Mouse (Mus musculus) limb, embryonic 14.5 days (tissue): Measurements from ENCODE around the gene Zbtb20. TPM values are rescaled to one million over a fixed set of nuclear protein-coding genes. Genes with fewer than 3 reads are reported as not detected.

Experiments used
- ATAC-seq: fragments of 200-750 bp; cut with Nextera tagmentation; 2 replicates; pipeline ENCODE4 v1.8.0; 2017; ENCODE audit warnings: low read depth, moderate number of reproducible peaks, moderate TSS enrichment; ENCODE audit not compliant: low FRiP score
- DNase-seq: peaks from one replicate; pipeline ENCODE4 v3.0.0-alpha.2; 2015; ENCODE audit warnings: low spot score
- H3K27ac ChIP-seq: fragments of 300-500 bp; sonication (generic); replicated peaks from 2 replicates; pipeline ENCODE4 v1.5.1; 2014; ENCODE audit warnings: low read depth, mild to moderate bottlenecking, low read length, moderate library complexity, mixed read lengths
- H3K27me3 ChIP-seq: fragments of 300-500 bp; sonication (generic); 2 replicates; pipeline ENCODE4 v1.6.1; 2014; ENCODE audit warnings: low read length, mixed read lengths; ENCODE audit not compliant: control insufficient read depth, insufficient read depth
- H3K36me3 ChIP-seq: fragments of 300-500 bp; sonication (generic); 2 replicates; pipeline ENCODE4 v1.6.1; 2014; ENCODE audit warnings: mild to moderate bottlenecking, low read length, moderate library complexity, mixed read lengths; ENCODE audit not compliant: control insufficient read depth, insufficient read depth
- H3K4me1 ChIP-seq: fragments of 300-500 bp; sonication (generic); 2 replicates; pipeline ENCODE4 v1.6.1; 2014; ENCODE audit warnings: antibody characterized with exemption, low read length, mixed read lengths; ENCODE audit not compliant: control insufficient read depth, insufficient read depth
- H3K4me2 ChIP-seq: fragments of 300-500 bp; sonication (generic); replicated peaks from 2 replicates; pipeline ENCODE4 v1.6.1; 2014; ENCODE audit warnings: low read depth, mild to moderate bottlenecking, low read length, moderate library complexity; ENCODE audit not compliant: severe bottlenecking
- H3K4me3 ChIP-seq: fragments of 300-500 bp; sonication (generic); replicated peaks from 2 replicates; pipeline ENCODE4 v1.5.1; 2014; ENCODE audit warnings: low read length
- H3K9ac ChIP-seq: fragments of 300-500 bp; sonication (generic); 2 replicates; pipeline ENCODE4 v1.6.1; 2014; ENCODE audit warnings: mild to moderate bottlenecking, low read depth, low read length, moderate library complexity; ENCODE audit not compliant: severe bottlenecking
- H3K9me3 ChIP-seq: fragments of 300-500 bp; sonication (generic); 2 replicates; pipeline ENCODE4 v1.6.1; 2016; ENCODE audit warnings: low read length; ENCODE audit not compliant: control insufficient read depth
- POLR2A ChIP-seq: fragments of 200-500 bp; IDR thresholded peaks from 2 replicates; pipeline ENCODE4 v1.8.0; 2012; ENCODE audit warnings: inconsistent platforms, mild to moderate bottlenecking, moderate library complexity, borderline replicate concordance; ENCODE audit not compliant: insufficient read depth, insufficient read length; ENCODE audit errors: extremely low read depth
- WGBS: fragments of 180-500 bp; shearing (Covaris S2); extraction: QIAGEN DNeasy Blood & Tissue Kit; methylation state at CpG from one replicate; pipeline ENCODE4 v1.1.7; 2014; 5-methylcytosine and 5-hydroxymethylcytosine counted together
- polyA plus RNA-seq, 2 experiments: library from polyadenylated mRNA; depleted of rRNA in 1 of 2; stranded (reverse) in 1 of 2; unstranded in 1 of 2; fragments of >200 nt; fragmentation: Nextera tagmentation in 1 of 2; extraction: Ambion mirVana in 1 of 2; gene quantifications; 2 replicates each; pipeline versions ENCODE4 v1.2.1 to v1.2.3; 2012 to 2014

Zbtb20 gene
- polyA plus RNA-seq, 2 experiments = 2.5 to 17.6 TPM

- WGBS = 91% methylated on average over 10 of the region's 10 CpGs
- H3K4me2 ChIP-seq = no peak overlapping the region
Measured at GRCm38 (mm10) chr16:43610375-43610774, 734.7 kb downstream of the Zbtb20 start.

GRCm38 (mm10) chr16:43616348-43616747 is 740.7 kb downstream of the Zbtb20 start:
- no peak for DNase-seq

More at GRCm38 (mm10) chr16:43610375-43610774, 734.7 kb downstream of the Zbtb20 start:
- Histone ChIP-seq H3K27me3 (no peaks in the 10 kb centered on the region), H3K27ac (no peak overlapping the region), H3K9me3 (no peaks in the 10 kb centered on the region), H3K4me3 (no peak overlapping the region), H3K4me1 (0 out of 2 replicates have a peak, but pooled peaks cover under 1% of the 10 kb centered on the region), H3K9ac (no peak overlapping the region), H3K36me3 (peaks cover 8% of the 10 kb centered on the region; the same call in 1 of the 2 replicates)
- DNase-seq = no peak
- TF ChIP-seq POLR2A = no peak
- no peak for ATAC-seq

DNA sequence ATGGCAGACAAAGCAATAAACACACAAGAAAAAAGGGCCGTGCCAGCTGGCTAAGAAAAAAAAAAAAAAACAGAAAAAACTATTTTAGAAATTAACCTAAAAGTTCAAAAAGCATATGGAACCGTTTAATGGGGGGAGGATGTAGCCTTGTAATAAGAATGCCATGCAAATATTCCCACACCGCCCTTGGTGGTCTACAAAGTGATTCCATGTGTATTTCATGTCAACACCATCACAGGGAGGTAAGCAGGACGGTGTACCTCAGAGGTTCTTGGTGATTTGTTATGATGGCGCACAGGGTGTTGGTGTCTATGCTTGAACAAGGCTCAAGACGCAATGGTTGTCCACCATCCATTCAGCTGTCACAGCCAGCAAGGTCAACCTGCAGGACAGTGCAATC is 741.7 kb downstream of the Zbtb20 start:
- Histone ChIP-seq H3K4me1 (0 out of 2 replicates have a peak, but pooled peaks cover 7% of the 10 kb centered on the region), H3K36me3 (no peaks in the 10 kb centered on the region), H3K9me3 (no peaks in the 10 kb centered on the region), H3K4me2 (no peak overlapping the region), H3K9ac (no peak overlapping the region), H3K27me3 (no peaks in the 10 kb centered on the region), H3K4me3 (no peak overlapping the region), H3K27ac (no peak overlapping the region)
- WGBS = 47% methylated on average over 6 of the region's 6 CpGs
- ATAC-seq (no peak; the same call in 1 of the 2 replicates), DNase-seq (no peak)
- no peak for TF ChIP-seq POLR2A

More at GRCm38 (mm10) chr16:43616348-43616747, 740.7 kb downstream of the Zbtb20 start:
- Histone ChIP-seq H3K27ac (no peak overlapping the region), H3K9me3 (no peaks in the 10 kb centered on the region), H3K4me1 (0 out of 2 replicates have a peak, but pooled peaks cover 7% of the 10 kb centered on the region), H3K4me3 (no peak overlapping the region), H3K27me3 (no peaks in the 10 kb centered on the region), H3K36me3 (no peaks in the 10 kb centered on the region), H3K9ac (no peak overlapping the region), H3K4me2 (no peak overlapping the region)
- WGBS = 61% methylated on average over 4 of the region's 4 CpGs
- no peak for ATAC-seq
- no peak for TF ChIP-seq POLR2A

DNA sequence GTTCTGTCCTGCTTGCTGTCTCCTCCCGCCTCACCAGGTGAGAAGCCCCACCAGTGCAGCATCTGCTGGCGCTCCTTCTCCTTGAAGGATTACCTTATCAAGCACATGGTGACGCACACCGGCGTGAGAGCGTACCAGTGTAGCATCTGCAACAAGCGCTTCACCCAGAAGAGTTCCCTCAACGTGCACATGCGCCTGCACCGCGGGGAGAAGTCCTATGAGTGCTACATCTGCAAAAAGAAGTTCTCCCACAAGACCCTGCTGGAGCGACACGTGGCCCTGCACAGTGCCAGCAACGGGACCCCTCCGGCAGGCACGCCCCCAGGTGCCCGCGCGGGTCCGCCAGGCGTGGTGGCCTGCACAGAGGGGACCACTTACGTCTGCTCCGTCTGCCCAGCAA is 742.6 kb downstream of the Zbtb20 start:
- Histone ChIP-seq H3K4me3 (no peak overlapping the region), H3K27me3 (no peaks in the 10 kb centered on the region), H3K36me3 (no peaks in the 10 kb centered on the region), H3K9ac (no peak overlapping the region), H3K27ac (no peak overlapping the region), H3K9me3 (no peaks in the 10 kb centered on the region), H3K4me2 (no peak overlapping the region), H3K4me1 (0 out of 2 replicates have a peak, but pooled peaks cover 7% of the 10 kb centered on the region)
- TF ChIP-seq POLR2A = no peak
- DNase-seq (no peak), ATAC-seq (no peak)
- WGBS = 89% methylated on average over 23 of the region's 23 CpGs

DNA sequence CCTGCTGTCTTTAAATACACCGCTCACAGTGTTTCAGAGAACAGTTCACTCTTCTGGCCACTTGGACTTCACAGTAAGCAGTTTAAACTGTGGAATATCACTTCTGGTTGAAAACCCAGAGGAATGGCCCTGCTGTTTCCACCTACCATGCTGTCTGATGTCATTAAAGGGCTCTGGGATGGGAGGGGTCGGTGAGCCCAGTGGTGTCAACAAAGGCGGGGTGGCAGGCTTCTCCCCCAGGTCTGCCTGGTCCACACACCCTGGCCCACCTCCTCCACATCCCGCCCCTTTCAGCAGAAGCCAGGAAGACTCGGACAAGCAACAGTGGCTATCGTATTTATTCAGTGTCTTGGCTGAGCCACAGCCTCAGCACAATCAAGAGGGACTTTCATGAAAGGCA is 743.6 kb downstream of the Zbtb20 start:
- TF ChIP-seq POLR2A = no peak
- Histone ChIP-seq H3K27me3 (no peaks in the 10 kb centered on the region), H3K9ac (no peak overlapping the region), H3K9me3 (no peaks in the 10 kb centered on the region), H3K36me3 (no peaks in the 10 kb centered on the region), H3K4me3 (no peak overlapping the region), H3K27ac (no peak overlapping the region), H3K4me2 (no peak overlapping the region), H3K4me1 (0 out of 2 replicates have a peak, but pooled peaks cover 7% of the 10 kb centered on the region)
- DNase-seq (no peak), ATAC-seq (no peak)
- 45% methylated on average over 6 of the region's 6 CpGs for WGBS
